ENCODE assay signal across 8 mouse cellular contexts in the genomic region with DNA sequence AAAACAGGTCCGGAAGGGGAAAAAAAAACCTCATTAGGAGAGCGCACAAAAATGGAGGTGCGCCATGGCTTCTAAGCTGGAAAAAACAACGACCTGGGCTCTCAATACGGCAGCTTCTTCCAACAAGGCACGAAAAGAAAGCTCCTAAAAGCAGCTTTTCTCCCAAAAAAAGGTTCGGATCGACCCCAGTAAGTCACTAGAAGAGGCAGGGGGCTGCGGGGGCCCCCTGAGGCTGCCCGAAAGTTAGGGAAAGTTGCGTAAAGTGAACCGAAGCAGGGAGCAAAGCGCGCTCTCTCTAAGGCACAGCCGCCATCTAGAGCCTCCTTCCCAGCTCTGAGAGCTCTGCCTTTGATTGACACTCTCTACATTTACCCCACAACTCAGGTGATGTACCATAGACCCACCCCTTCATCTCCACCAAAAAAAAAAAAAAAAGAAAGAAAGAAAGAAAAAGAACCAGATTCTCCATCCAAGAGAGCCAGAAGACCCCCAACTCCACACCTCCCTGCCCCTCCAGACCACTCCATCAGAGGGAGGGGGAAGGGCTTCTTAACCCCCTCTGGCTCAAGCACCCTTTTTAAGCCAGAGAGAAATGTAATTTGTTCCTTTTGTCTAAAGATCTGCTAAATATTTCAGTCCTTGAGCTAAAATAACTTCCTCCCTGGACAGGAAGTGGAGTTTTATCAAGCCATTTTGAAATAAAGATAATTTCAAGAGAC. TPM values are rescaled to one million over a fixed set of nuclear protein-coding genes. Genes with fewer than 3 reads are reported as not detected.
DNase-seq lines count a peak whose midpoint lies in the region.

A gene (minus strand): TSS at position 419 of the 719 bp plus-strand sequence.

- no peaks in the 10 kb centered on the region for H3K27me3 ChIP-seq in midbrain, embryonic 10.5 days (ENCODE audit: low read depth, poor library complexity, severe bottlenecking)

- intact Hi-C loops in gastrocnemius, postnatal 14 days (cut with DNase I; ENCODE audit: low total_unique reads): loop anchor here (5.0 kb wide), 1 partner anchor 76 kb away; no protein-coding TSS in a partner anchor
- intact Hi-C loops in left cerebral cortex, postnatal 4 days (cut with DNase I): no loop called here

- H3K4me3 ChIP-seq in midbrain, embryonic 10.5 days: peak within 1 kb of the TSS; percentile 72

- under 1% methylated on average over 15 of the region's 15 CpGs for WGBS in midbrain, embryonic 10.5 days

- H3K27ac ChIP-seq in midbrain, embryonic 10.5 days (replicated peaks): peak within 1 kb of the TSS; percentile 97

- peaks cover 21% of the 10 kb centered on the region for H3K4me1 ChIP-seq in midbrain, embryonic 10.5 days

- no peaks in the 10 kb centered on the region for H3K9me3 ChIP-seq in midbrain, embryonic 10.5 days (replicated peaks)

- peaks cover 45% of the 10 kb centered on the region for H3K36me3 ChIP-seq in midbrain, embryonic 10.5 days

- DNase-seq in urinary bladder, postnatal 14 days (ENCODE audit: low spot score): peak; percentile 62
- no peak for DNase-seq in urinary bladder, postnatal 10 days (ENCODE audit: low spot score)
- peak; percentile 89 for DNase-seq in embryo, embryonic 10 days (ENCODE audit: low spot score)
- DNase-seq in gastrocnemius, postnatal 14 days: peak; percentile 25
- DNase-seq in induced T-regulatory cell, adult 2 months (ENCODE audit: low read depth): peak; percentile 92
- DNase-seq in left cerebral cortex, postnatal 4 days: peak; percentile 53
- DNase-seq in midbrain, embryonic 10.5 days (ENCODE audit: low spot score): peak; percentile 79
- DNase-seq in spleen, adult 12 weeks (ENCODE audit: low spot score): peak; percentile 70

RNA-seq across cellular contexts. Expression of the gene that starts here (rescaled TPM):
- total RNA-seq in gastrocnemius, postnatal 14 days (2021): 10 to 100 TPM; 36.7 to 38.2 TPM
- total RNA-seq in left cerebral cortex, postnatal 4 days (2021): 10 to 100 TPM; 52.5 to 57.9 TPM
- 39.6 and 48.3 TPM in 2 replicates for polyA plus RNA-seq in midbrain, embryonic 10.5 days (2016; fragmentation: Nextera tagmentation; extraction: Ambion mirVana)
